Mouse (Mus musculus): ENCODE data around the gene Ncor1.

- no peak for TF ChIP-seq CTCF (IDR thresholded peaks at IDR 0.05; ENCODE audit: low read depth)
- TF ChIP-seq EP300 (optimal IDR thresholded peaks at IDR 0.05), result no peak
Measured at GRCm38 (mm10) chr11:62497181-62497580, 38.8 kb upstream of the Ncor1 start.
